Mouse (Mus musculus) mammary gland, adult 2 months (tissue): Measurements from ENCODE around the gene Snx3. TPM values are rescaled to one million over a fixed set of nuclear protein-coding genes. Genes with fewer than 3 reads are reported as not detected.

Source experiments
- polyA plus RNA-seq: library from polyadenylated mRNA; depleted of rRNA; stranded (reverse); fragments of >200 nt; gene quantifications from 2 replicates; pipeline ENCODE4 v1.2.3, GENCODE M21; 2012; ENCODE audit warnings: low replicate concordance; rRNA removed

Snx3 gene
- 192 and 408 TPM in 2 replicates for polyA plus RNA-seq

DNA sequence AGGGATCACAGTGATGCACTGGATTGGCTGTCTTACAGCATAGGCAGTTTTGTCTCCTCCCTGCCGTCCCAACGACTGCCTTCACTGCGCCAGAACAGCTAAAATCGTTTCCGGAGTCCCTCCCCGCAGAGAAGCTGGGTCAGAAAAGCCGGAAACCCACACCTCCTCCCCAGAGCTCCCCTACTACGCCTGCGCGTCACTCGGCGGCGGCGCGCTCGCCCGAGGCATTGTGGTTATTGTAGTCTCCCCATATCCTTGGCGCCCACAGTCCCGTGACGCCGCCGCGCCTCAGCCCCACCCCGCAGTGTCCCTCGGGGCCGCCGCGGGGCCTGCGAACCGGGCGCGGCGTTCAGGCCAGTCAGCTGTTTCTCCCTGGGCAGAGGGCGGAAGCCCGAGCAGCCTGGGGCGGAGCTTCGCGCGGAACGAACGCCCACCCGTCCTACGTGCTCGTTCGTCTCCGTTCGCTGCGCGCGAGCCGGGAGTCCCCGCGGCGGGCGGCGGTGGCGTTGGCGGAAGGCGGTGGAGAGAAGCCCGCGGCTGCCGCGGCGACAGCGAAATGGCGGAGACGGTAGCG, at the start of gene Snx3:
TSS of gene Snx3 (plus strand) at position 256 of the 574 bp plus-strand sequence.

GRCm38 (mm10) chr10:42478341-42478720, 23.5 kb upstream of the Snx3 start, which contains the start of gene Afg1l:
Afg1l (minus strand) TSS chr10:42478565.

GRCm38 (mm10) chr10:42583157-42583872, 81.5 kb downstream of the Snx3 start, which contains the start of the genes Nr2e1 and Ostm1:
Nr2e1 (minus strand) TSS chr10:42583632.
Ostm1 (plus strand) TSS chr10:42583822.

Other genes with a start within 250 kb of the Snx3 start
- 29.8 and 52.5 TPM in 2 replicates for gene Foxo3, start 225.3 kb upstream of the Snx3 start, polyA plus RNA-seq
- gene Afg1l, start 23.5 kb upstream of the Snx3 start, polyA plus RNA-seq = 4.6 and 10.8 TPM in 2 replicates
- not detected in 2 replicates for gene Nr2e1, start 81.6 kb downstream of the Snx3 start, polyA plus RNA-seq
- gene Ostm1, start 81.8 kb downstream of the Snx3 start, polyA plus RNA-seq = 20.9 and 25.8 TPM in 2 replicates